Mouse (Mus musculus) lung, postnatal 14 days (tissue): ENCODE results near the gene Smpd2.

Experiments used
- DNase-seq: peaks from one replicate; pipeline ENCODE4 v3.0.0; 2021

Smpd2 gene

DNA sequence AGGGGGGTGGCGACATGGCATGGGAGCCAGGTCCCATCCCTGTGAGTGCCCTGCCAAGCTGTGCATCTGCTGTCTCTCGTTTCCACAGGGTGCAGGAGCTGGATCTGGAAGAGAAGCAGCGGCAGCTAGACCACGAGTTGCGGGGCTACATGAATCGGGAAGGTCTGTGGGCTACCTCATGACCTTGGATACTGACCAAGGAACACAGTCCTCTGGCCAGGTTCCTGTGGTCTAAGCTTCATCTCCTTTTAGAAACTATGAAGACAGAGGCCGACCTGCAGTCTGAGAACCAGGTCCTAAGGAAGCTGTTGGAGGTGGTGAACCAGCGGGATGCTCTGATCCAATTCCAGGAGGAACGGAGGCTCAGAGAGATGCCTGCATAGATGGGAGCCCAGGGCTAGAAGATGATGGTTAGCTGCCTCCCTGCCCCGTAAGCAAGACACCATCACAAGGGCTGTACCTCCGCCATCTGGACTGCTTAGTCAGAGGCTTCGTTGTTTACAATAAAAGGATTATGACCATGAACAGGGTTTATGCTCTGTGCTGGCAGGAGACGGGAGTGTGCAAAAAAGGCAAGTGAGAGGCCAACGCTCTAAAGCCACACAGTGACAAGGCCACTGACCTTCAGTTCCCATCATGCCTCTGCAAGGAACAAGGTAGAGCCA lies 3.5 kb downstream of the Smpd2 start:
- DNase-seq, result no peak

DNA sequence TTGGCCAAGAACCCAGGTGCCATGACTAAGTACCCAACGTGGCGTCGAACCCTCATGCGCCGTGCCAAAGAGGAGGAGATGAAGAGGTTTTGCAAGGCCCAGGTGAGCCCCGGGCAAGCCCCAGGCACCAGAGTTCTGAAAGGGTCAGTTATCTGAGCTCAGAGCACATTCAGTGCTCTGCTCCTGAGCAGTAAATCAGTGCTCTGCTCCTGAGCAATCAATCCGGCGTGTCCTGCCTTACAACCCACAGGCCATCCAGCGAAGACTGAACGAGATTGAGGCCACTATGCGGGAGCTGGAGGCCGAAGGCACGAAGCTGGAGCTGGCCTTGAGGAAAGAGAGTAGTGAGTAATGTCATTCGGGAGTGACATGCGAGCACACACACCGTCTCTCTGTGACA lies 4.4 kb downstream of the Smpd2 start:
- DNase-seq, result no peak

DNA sequence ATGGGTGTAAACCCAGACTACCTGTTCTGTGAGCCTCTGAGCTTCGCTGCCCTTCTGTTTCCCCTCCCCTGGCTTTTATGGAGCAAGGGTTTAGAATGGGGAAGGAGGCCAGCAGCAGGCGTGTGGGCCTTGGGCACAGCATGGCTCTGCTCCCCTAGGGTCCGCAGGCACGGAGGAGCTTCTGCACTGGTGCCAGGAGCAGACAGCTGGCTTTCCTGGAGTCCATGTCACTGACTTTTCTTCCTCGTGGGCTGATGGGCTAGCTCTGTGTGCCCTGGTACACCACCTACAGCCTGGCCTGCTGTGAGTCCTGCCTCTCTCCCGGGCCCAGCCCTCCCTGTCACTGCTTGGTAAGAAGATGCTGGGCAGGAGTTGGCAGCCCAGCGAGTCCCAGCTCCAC lies 7.7 kb downstream of the Smpd2 start:
- no peak for DNase-seq

DNA sequence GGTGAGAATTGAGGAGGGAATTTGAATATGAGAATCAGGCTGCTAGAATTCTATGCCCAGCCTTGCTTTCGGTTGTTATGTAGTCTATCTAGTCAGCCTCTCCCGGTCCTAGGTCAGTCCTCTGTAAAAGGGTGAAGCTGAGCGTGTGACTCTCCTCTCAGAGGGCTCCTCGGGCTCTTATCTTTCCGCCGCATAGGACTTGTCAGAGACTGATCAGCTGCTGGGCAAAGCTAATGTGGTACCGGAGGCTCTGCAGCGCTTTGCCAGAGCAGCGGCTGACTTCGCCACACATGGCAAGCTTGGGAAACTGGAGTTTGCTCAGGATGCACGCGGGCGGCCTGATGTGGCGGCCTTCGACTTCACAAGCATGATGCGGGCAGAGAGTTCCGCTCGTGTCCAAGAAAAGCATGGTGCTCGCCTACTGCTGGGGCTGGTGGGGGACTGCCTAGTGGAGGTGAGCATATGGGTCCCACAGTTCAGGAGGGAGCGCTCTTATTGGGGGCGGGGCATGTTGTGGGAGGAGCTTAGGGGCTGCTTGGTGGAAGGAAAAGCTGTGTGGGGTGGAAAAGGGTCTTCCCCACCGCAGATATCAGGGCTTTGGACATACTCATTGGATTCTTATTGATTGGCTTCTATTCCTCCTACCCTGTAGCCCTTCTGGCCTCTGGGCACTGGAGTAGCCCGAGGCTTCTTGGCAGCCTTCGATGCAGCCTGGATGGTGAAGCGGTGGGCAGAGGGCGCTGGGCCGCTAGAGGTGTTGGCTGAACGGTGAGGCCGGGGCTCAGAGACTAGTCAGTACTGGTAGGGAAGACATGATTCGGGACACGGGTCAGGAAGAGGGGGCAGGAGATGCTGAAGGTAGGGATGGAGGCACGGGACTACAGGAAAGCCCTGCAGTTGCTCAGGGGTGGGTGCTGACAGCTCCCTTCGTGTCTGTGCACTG lies 9.0 kb downstream of the Smpd2 start:
- no peak for DNase-seq

DNA sequence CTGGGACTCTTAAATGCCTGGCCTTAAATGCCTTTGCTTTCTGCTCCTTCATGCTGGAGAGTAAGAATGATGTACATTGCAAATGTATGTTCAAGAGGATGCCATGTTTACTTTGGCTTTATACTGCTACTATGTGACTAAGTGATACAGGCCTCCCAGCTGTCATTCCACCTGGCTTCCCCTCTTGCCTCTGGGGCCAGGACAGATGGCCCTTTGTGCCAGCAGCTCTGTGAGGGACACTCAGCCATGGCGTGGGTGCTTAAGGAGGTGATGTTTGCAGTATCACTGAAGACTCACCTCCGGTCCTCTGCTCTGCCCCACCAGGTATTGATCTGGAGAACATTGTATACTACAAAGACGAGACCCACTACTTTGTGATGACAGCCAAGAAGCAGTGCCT lies 10.2 kb downstream of the Smpd2 start:
- no peak for DNase-seq

DNA sequence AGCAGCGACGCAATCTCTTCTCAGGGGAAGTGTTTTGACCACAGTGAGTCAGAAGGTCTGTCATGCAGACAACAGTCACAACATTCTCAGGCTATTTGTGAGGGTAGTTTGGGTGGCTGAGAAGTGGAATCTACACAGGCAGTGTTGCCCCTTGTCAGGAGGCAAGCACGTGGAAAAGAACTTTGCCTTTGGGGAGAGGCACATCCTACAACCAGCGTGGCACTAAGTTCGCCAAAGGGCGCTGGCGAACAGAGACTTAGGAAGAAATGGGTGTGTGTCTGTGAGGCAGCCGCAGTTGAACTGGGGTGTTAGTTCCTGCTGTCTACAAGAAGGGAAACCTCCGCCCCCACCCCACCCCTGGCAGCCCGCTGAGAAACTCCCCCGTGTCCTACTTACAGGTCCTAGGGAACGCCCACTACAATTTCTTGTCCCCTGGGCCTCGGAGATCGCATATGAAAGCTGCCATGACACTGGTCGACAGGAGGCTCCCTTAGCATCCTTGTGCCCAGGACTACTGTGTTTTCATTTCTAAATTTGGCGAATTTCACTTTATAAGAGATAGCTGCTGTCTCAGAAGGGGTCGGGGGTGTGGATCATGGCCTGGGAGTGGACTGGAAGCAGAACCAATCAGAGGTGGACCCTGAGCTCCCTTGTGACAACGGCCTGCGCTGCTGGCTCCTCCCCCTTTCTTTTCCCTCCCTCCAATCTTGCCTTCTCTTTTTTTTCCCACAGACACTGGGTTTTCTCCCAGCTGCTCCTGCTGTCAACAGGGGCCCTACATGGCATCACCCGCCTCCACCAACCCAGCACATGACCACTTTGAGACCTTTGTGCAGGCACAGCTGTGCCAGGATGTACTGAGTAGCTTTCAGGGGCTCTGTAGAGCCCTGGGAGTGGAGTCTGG lies 12.6 kb downstream of the Smpd2 start:
- peak; percentile 71 for DNase-seq

DNA sequence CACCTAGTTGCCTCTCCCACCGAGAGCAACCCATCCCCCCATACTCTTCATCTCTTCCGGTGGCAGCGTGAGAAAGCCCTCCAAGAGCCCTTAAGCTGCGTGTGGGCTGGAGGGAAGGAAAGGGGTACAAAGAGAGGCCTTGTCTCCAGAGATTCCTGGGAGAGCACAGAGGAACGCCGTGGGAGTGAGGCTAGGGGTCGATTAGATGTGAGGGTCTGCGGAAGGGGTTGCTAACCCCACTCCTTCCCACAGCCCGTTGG lies 13.2 kb downstream of the Smpd2 start:
- DNase-seq, result peak; percentile 11

DNA sequence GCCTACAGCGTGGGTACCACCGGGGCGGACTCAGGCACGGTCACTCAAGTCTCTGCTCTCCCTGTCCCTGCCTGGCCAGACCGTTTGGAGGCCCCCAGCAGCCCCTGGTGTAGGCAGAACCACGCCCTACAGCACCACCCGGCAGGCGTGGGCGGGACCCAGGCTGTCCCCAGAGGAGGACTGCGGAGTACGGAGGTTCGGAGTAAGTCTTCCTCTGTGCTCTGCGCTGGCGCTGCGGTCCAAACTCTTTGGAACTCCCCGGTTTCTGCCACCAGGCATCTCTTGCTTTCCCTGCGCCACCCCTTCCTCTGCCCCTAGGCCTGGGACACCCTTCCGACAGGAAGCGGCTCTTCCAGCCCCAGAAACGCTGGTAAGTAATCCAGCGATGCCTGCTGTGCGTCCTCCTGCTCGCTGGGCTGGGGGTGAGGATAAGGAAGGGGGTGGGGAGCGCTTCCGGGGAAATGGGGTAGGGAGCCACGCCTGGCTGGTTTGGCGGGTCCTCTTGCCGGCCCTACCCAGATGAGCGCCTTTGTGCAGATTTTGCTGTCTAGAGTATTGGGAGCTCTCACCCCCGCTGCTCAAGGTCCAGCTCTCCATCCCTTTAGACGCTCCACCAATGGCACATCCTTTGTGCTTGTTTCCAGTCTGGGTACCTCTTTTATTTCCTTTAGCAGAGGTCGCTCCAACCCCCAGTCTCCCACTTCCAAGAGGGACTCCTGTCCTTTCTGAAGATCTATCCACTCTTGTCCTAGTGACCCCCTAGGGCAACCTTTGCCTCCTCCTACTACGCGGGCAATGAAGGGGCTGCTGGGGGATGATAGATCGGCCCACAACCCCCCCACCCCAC lies 13.8 kb downstream of the Smpd2 start, which contains the start of gene Mical1:
Gene Mical1, plus strand, starts transcription at position 144 of the 847 bp plus-strand sequence.
- DNase-seq, result peak; percentile 75

DNA sequence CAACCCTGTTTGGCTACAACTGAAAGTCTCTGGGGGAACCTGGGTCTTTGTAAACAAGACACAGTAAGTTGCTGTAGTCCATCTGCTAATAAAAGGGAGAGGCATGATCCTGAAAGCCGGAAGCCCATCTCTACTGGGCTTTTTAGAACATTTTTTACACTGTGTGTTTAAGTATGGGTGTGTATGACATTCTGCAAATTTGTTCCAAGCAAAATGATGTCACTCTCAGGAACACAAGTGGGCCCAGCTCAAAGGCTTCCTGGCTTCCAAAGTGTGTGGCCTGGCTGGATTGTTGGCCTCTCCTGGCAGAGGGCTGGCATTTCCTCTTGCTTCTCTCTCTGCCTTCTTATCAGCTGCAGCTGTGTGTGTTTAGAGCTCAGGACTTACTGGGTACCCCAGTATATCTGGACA lies 15.2 kb downstream of the Smpd2 start:
- DNase-seq, result peak; percentile 43

DNA sequence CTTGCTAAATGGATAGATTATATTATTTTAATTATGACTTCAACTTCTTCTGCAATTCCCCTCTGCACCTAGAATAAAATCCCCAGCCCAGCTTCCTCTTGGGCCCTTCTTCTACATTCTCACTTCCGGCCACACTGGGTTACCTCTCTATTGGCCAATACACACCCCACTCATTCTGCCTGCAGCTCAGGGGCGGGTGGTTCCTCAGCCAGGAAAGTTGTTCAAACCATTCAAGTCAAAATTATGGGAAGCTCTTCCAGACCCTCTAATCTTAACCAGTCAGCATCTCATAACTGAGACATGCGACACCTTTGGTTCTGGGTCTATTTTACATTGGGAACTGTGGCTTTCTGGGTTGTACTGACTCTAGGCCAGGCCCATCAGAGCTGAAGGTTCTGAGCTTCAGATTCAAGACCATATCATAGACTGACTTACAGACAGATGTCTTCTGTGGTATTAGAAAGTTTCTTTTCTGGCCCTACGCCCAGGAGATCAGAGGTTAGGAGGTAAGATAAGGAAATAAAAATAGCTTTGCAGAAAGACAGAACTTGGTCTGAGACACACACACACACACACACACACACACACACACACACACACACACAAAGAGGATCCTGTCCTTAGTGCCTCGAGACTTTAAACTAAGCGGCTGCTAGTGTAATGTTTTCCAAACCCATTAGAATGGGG lies 16.2 kb downstream of the Smpd2 start:
- peak; percentile 44 for DNase-seq

DNA sequence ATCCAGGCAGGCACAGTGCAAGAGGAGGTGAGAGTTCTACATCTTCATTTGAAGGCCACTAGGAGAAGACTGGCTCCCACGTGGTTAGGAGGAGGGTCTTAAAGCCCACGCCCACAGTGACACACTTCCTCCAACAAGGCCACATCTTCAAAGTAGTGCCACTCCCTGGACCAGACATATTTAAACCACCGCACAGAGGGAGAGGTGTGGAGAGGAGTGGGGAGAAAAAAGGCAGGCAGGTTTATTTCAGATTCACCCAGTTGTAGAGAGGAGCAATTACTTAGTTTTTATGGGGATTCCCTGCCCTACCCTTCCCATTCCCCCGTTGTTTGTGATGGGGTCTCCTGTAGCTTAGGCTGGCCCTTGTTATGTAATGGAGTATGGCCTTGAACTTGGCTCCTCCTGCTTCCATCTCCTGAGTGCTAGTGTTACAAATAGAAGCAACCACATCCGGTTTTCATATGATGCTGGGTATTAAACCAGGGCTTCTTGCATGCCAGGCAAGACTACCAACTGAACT lies 17.1 kb downstream of the Smpd2 start:
- no peak for DNase-seq

DNA sequence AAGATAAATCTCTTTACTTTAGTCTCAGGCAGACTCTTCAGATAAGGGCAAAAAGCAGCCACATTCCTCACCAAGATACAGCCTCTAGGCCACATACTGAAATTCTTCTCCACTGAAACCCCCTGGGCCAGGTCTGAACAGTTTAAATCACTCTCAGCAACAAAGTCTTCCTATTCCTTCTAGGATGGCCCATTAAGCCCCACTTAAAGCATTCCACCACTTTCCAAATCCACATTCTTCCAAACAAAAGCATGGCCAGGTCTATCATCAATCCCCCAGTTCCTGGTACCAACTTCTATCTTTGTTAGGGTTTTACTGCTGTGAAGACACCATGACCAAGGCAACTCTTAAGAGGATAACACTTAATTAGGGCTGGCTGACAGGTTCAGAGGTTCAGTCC lies 17.6 kb downstream of the Smpd2 start:
- no peak for DNase-seq

DNA sequence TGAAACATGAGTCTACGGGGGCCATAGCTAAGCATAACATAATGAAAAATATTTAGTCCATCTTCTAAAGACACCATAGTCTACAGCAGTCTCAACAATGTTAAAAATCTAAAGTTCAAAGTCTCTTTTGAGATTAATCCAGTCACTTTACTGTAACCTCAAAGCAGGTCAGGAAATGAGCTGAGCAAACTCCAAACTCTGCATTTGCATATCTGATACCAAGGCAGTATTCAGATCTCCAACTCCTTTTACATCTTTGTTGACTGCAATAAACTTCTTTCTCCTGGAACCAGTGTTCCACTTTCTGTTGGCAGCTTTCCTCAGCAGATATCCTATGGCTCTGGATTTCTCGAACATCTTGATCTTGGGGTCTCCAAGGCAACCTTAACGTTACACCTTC lies 19.5 kb downstream of the Smpd2 start:
- DNase-seq, result no peak

DNA sequence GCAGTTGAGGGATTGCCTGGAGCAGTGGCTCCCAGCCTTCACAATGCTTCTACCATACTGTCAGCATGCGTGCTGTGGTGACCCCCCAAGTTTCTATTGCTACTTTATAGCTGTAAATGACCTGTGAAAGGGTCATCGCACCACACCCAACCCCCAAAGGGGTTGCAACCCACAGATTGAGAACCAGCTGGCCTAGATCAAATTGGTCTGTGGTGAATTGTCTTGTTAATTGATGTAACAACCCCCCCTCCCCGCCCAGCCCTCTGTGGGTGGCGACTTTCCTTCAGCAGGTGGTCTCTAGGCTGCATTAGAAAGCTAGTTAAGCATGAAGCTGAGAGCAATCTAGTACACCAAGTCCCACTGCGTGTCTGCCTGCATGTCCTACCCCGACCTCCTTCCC lies 22.8 kb downstream of the Smpd2 start:
- no peak for DNase-seq

DNA sequence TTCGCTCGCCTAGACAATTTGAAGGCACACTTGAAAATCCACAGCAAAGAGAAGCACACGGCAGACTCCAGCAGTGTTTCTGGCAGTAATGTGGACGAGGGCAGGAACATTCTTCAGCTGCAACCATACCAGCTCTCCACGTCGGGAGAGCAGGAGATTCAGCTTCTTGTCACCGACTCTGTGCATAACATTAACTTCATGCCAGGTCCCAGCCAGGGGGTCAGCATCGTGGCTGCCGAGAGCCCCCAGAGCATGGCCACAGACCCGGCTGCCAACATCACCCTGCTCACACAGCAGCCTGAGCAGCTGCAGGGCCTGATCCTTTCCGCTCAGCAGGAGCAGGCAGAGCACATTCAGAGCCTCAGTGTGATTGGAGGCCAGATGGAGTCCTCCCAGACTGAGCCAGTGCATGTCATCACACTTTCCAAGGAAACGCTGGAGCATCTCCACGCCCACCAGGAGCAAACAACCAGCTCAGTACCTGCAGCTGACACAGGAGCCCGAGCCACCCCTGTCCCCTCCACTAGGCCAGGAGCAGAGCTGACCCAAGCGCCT lies 25.7 kb downstream of the Smpd2 start:
- DNase-seq, result no peak

DNA sequence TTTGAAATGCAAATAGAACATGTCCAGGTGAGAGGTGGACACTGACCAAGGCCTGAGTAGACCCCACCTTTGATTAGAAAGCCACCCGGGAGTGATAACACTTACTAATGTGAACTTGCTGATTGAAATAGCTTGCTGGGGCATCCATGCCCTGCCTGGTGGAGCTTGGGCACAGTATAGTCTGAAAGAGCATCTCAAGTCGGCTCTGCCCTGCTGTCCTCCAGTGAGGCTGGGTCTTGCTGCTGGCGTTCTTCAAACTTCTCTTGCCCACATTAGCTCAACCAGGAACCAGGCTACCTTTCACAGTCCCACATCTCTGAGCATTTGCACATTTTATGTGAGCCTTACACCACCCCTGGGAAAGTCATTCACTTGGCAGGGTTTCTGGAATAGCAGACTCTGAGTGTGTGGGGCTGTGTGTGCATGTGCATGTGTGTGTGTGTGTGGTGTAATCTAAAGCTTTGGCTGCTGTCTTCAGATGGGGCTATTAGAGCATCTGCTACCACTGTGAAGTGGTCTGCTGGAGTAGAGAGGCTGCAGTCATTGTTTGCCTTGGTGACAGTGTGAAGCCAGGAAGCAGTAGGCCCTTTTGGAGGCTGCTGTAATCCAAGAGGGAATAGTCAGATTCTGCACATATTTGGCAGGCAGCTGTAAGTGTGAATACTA lies 29.0 kb downstream of the Smpd2 start:
- no peak for DNase-seq

DNA sequence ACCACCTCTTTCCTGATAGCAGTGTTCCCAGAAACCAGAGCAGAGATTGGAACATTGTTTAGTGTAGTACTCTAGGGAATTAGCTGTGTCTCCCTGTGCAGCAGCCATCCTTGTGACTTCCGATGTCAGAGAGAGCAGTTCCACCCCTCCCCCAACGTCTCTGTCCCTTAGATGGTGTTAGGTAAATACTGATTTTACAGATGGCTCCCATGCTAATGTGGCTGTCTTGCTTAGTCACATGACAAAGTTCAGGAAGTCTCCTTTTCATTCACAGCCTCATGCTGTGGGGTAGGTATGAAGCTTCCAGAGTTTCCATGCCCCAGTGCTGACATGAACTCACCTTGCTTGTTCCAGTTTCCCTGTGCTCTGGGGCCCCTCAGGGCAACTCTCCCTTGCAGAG lies 29.7 kb downstream of the Smpd2 start:
- DNase-seq, result no peak

DNA sequence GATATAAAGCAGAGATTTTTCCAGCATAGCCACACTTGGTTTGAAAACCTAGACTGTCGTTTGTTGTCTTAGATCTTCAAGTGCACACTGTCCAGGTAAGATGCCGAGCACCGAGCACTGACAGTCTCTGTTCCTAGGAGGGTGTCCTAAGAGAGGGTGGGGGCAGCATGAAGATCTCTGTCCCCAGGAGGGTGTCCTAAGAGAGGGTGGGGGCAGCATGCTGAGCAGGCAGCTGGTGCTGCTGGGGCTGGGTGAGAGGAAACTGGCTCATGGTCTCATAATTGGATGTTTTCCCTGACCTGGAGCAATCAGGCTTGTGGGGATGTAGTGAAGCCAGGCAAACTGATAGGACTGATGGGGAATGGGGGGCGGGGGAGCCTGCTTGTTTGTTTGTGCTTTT lies 30.2 kb downstream of the Smpd2 start:
- no peak for DNase-seq

DNA sequence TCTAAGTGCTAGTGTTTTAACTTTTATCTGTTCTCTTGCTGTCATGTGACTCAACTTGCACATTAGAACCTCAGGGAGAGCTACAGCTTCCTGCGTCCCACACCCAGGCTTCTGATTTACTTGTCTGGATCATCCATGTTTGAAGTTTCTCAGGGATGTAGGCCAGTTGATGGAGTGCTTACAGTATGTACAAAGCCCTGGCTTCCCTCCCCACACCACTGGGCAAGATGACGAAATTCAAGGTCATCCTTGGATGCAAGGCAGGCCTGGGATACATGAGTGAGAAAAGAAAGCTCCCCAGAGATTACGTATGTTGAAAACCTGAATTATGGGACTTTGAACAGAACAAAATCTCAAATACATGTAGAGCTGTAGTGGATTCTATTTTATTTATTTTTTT lies 37.4 kb downstream of the Smpd2 start:
- DNase-seq, result no peak

DNA sequence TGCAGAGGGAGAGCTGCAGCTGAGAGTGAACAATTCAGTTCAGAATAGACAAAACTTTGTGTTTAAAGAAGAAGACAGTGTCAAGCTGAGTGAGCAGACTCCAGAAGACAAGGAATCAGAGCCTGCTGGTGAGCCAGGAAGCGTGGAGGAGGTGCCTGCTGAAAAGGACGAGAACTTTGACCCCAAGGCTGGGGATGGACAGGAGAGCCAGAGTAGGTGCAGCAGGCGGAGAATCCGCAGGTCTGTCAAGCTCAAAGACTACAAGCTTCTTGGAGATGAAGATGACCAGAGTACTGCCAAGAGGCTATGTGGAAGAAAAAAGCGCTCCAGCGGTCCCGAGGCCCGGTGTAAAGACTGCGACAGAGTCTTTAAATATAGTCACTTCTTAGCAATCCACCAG lies 38.5 kb downstream of the Smpd2 start:
- DNase-seq, result no peak
